Mouse (Mus musculus) lung, postnatal 4 days (tissue): ENCODE results near the gene Lfng.
A peak's percentile ranks its signal among the peaks of the same experiment; 100 is the strongest.

Experiments
- DNase-seq, 2 experiments: peaks; one replicate each; pipeline ENCODE4 v3.0.0; 2021

Lfng gene

DNA sequence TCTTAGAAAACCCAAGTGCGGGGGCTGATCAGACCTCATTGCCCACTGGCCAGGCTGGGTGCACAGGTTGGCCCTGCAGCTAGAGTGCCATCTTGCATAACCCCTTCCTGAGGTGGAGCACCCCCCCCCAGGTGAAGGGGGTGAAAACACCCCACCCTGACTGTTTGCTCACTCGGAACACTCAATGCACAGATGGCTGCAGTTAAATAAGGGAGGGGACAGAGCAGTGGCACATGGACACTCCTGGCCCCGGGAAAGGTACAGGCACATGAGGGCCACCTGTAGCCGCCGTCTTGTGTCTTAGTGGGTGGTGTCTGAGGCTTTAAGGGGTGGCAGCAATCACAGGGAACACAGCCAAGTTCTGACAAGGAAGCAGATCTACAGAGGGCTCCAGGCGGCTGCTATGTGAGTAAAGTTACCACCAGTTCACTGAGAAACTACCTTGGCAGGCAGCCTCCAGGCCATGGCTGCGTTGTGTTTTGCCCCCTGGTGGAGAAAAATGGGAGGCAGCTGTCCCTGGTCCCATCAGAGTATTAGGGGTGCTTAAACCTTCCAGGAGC lies 56.6 kb downstream of the Lfng start:
- DNase-seq, result peak; percentile 82 to 87
